Mouse (Mus musculus): Measurements from ENCODE around the gene Rab14. TPM values are rescaled to one million over a fixed set of nuclear protein-coding genes. Genes with fewer than 3 reads are reported as not detected.

Rab14 gene
- polyA plus RNA-seq, 1 experiment from 2014 or later, result 234 TPM

GRCm38 (mm10) chr2:35195626-35196544 lies 5.0 kb downstream of the Rab14 start:
- Histone ChIP-seq H3K36me3 (peaks cover 15% of the 10 kb centered on the region), H3K27me3 (ENCODE audit: insufficient read depth, poor library complexity, severe bottlenecking) (no peaks in the 10 kb centered on the region), H3K4me3 (no peak overlapping the region; the same call in 1 of the 2 replicates), H3K27ac (no peak overlapping the region), H3K4me1 (peaks cover 16% of the 10 kb centered on the region), H3K9me3 (no peaks in the 10 kb centered on the region)
- WGBS, result 73% methylated on average over 6 of the region's 6 CpGs
- no peak for DNase-seq (ENCODE audit: low spot score)

- DNase-seq (ENCODE audit: low spot score), result no peak
- no peaks in the 10 kb centered on the region for H3K27me3 ChIP-seq (ENCODE audit: insufficient read depth, poor library complexity, severe bottlenecking)
- peaks cover 9% of the 10 kb centered on the region for H3K4me1 ChIP-seq
- H3K36me3 ChIP-seq, result peaks cover 33% of the 10 kb centered on the region
- no peak overlapping the region for H3K4me3 ChIP-seq
- H3K9me3 ChIP-seq, result no peaks in the 10 kb centered on the region
- no peak overlapping the region for H3K27ac ChIP-seq
- 74% methylated on average over 1 of the region's 1 CpGs for WGBS
These were observed 6.9 kb downstream of the Rab14 start for GRCm38 (mm10) chr2:35193976-35194375.

- Histone ChIP-seq H3K36me3 (peaks cover 50% of the 10 kb centered on the region), H3K27me3 (ENCODE audit: insufficient read depth, poor library complexity, severe bottlenecking) (no peaks in the 10 kb centered on the region), H3K27ac (no peak overlapping the region), H3K9me3 (no peaks in the 10 kb centered on the region), H3K4me3 (no peak overlapping the region), H3K4me1 (no peaks in the 10 kb centered on the region)
- DNase-seq (ENCODE audit: low spot score), result no peak
- WGBS, result 87% methylated on average over 5 of the region's 5 CpGs
These were observed 12.0 kb downstream of the Rab14 start for GRCm38 (mm10) chr2:35188929-35189328.

- Histone ChIP-seq H3K36me3 (peaks cover 71% of the 10 kb centered on the region), H3K4me3 (no peak overlapping the region), H3K4me1 (no peaks in the 10 kb centered on the region), H3K27ac (no peak overlapping the region), H3K27me3 (ENCODE audit: insufficient read depth, poor library complexity, severe bottlenecking) (no peaks in the 10 kb centered on the region), H3K9me3 (no peaks in the 10 kb centered on the region)
- DNase-seq (ENCODE audit: low spot score), result no peak
- WGBS, result 76% methylated on average over 6 of the region's 6 CpGs
These were observed 17.7 kb downstream of the Rab14 start for GRCm38 (mm10) chr2:35183115-35183673.

- Histone ChIP-seq H3K4me3 (no peak overlapping the region), H3K4me1 (no peaks in the 10 kb centered on the region), H3K9me3 (no peaks in the 10 kb centered on the region), H3K27ac (no peak overlapping the region), H3K27me3 (ENCODE audit: insufficient read depth, poor library complexity, severe bottlenecking) (no peaks in the 10 kb centered on the region), H3K36me3 (peaks cover 94% of the 10 kb centered on the region)
- no peak for DNase-seq (ENCODE audit: low spot score)
- WGBS, result 79% methylated on average over 3 of the region's 3 CpGs
These were observed 22.8 kb downstream of the Rab14 start for GRCm38 (mm10) chr2:35178153-35178552.

GRCm38 (mm10) chr2:35175281-35176065 lies 25.4 kb downstream of the Rab14 start:
- Histone ChIP-seq H3K36me3 (peaks cover 96% of the 10 kb centered on the region), H3K4me1 (no peaks in the 10 kb centered on the region), H3K27ac (no peak overlapping the region), H3K9me3 (no peaks in the 10 kb centered on the region), H3K4me3 (no peak overlapping the region), H3K27me3 (ENCODE audit: insufficient read depth, poor library complexity, severe bottlenecking) (no peaks in the 10 kb centered on the region)
- no peak for DNase-seq (ENCODE audit: low spot score)
- WGBS, result 86% methylated on average over 12 of the region's 12 CpGs

- no peak overlapping the region for H3K4me3 ChIP-seq
- 41% methylated on average over 5 of the region's 5 CpGs for WGBS
- H3K27me3 ChIP-seq (ENCODE audit: insufficient read depth, poor library complexity, severe bottlenecking), result no peaks in the 10 kb centered on the region
- H3K36me3 ChIP-seq, result peaks cover 96% of the 10 kb centered on the region
- no peaks in the 10 kb centered on the region for H3K4me1 ChIP-seq
- DNase-seq (ENCODE audit: low spot score), result no peak
- no peaks in the 10 kb centered on the region for H3K9me3 ChIP-seq
- no peak overlapping the region for H3K27ac ChIP-seq
These were observed 26.8 kb downstream of the Rab14 start for GRCm38 (mm10) chr2:35174100-35174499.

GRCm38 (mm10) chr2:35173666-35174065 lies 27.3 kb downstream of the Rab14 start:
- H3K27ac ChIP-seq, result no peak overlapping the region
- H3K36me3 ChIP-seq, result peaks cover 97% of the 10 kb centered on the region
- 90% methylated on average over 5 of the region's 5 CpGs for WGBS
- no peak overlapping the region for H3K4me3 ChIP-seq
- DNase-seq (ENCODE audit: low spot score), result no peak
- no peaks in the 10 kb centered on the region for H3K4me1 ChIP-seq
- H3K27me3 ChIP-seq (ENCODE audit: insufficient read depth, poor library complexity, severe bottlenecking), result no peaks in the 10 kb centered on the region
- no peaks in the 10 kb centered on the region for H3K9me3 ChIP-seq

GRCm38 (mm10) chr2:35172246-35172645 lies 28.7 kb downstream of the Rab14 start:
- H3K4me3 ChIP-seq, result no peak overlapping the region
- no peaks in the 10 kb centered on the region for H3K9me3 ChIP-seq
- peaks cover 97% of the 10 kb centered on the region for H3K36me3 ChIP-seq
- H3K4me1 ChIP-seq, result no peaks in the 10 kb centered on the region
- DNase-seq (ENCODE audit: low spot score), result no peak
- no peaks in the 10 kb centered on the region for H3K27me3 ChIP-seq (ENCODE audit: insufficient read depth, poor library complexity, severe bottlenecking)
- 89% methylated on average over 4 of the region's 4 CpGs for WGBS
- 0 out of 2 replicates have a peak overlapping the region, but pooled peaks have one; percentile 24 for H3K27ac ChIP-seq

- Histone ChIP-seq H3K4me1 (no peaks in the 10 kb centered on the region), H3K27me3 (ENCODE audit: insufficient read depth, poor library complexity, severe bottlenecking) (no peaks in the 10 kb centered on the region), H3K27ac (peak overlapping the region; percentile 24; the same call in 1 of the 2 replicates), H3K4me3 (no peak overlapping the region), H3K9me3 (no peaks in the 10 kb centered on the region), H3K36me3 (peaks cover 96% of the 10 kb centered on the region)
- WGBS, result 73% methylated on average over 10 of the region's 10 CpGs
- DNase-seq (ENCODE audit: low spot score), result no peak
These were observed 29.5 kb downstream of the Rab14 start for GRCm38 (mm10) chr2:35171341-35171861.

GRCm38 (mm10) chr2:35169452-35169851 lies 31.5 kb downstream of the Rab14 start:
- Histone ChIP-seq H3K9me3 (no peaks in the 10 kb centered on the region), H3K36me3 (peaks cover 92% of the 10 kb centered on the region), H3K27me3 (ENCODE audit: insufficient read depth, poor library complexity, severe bottlenecking) (no peaks in the 10 kb centered on the region), H3K4me1 (no peaks in the 10 kb centered on the region), H3K4me3 (no peak overlapping the region), H3K27ac (no peak overlapping the region)
- WGBS, result 76% methylated on average over 2 of the region's 2 CpGs
- no peak for DNase-seq (ENCODE audit: low spot score)

GRCm38 (mm10) chr2:35166816-35167215 lies 34.1 kb downstream of the Rab14 start:
- H3K4me1 ChIP-seq, result no peaks in the 10 kb centered on the region
- H3K9me3 ChIP-seq, result no peaks in the 10 kb centered on the region
- H3K36me3 ChIP-seq, result peaks cover 92% of the 10 kb centered on the region
- no peak overlapping the region for H3K4me3 ChIP-seq
- 88% methylated on average over 5 of the region's 5 CpGs for WGBS
- H3K27me3 ChIP-seq (ENCODE audit: insufficient read depth, poor library complexity, severe bottlenecking), result no peaks in the 10 kb centered on the region
- DNase-seq (ENCODE audit: low spot score), result peak; percentile 42
- no peak overlapping the region for H3K27ac ChIP-seq
